Mouse (Mus musculus): Measurements from ENCODE around the gene Lrp2. TPM values are rescaled to one million over a fixed set of nuclear protein-coding genes. Genes with fewer than 3 reads are reported as not detected.

Gene Lrp2
- polyA plus RNA-seq (2015; fragmentation: Nextera tagmentation; extraction: Ambion mirVana) = 0.98 and 1.3 TPM in 2 replicates

DNA sequence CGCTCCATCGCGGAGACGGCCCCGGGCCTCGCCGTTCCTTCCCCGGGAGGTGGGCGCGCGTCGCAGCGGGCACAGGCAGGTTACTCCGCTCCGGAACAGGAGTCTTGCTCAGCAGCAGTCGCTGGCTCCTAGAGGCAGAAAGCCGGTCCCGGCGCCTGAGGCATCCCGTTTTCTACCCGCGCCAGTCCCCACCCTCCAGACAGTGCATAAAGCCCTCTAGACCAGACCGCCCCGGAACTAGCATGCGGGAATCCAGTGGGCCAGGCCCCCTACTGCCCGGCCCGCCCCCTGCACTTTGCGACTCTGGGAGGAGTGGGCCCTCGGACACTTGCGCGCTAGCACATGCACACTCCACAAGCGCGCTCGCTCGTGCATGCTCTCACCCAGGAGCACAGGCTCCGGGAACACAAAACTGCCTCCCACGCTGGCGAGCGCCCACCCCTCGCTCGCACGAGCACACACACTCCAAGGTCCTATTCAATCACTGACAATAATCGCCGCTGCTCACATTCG lies at the start of gene Lrp2:
Gene Lrp2, minus strand, starts transcription at position 180 of the 513 bp plus-strand sequence.
- peak within 1 kb of the TSS; percentile 71 for H3K27ac ChIP-seq
- under 1% methylated on average over 45 of the region's 45 CpGs for WGBS
- peaks cover 66% of the 10 kb centered on the region for H3K27me3 ChIP-seq

GRCm38 (mm10) chr2:69635064-69635701 lies 49.3 kb upstream of the Lrp2 start:
- Histone ChIP-seq H3K36me3 (no peaks in the 10 kb centered on the region), H3K9me3 (no peaks in the 10 kb centered on the region), H3K4me2 (peak overlapping the region; percentile 44), H3K4me3 (peak overlapping the region; percentile 27), H3K4me1 (replicated peaks) (0 out of 2 replicates have a peak, but pooled peaks cover 2% of the 10 kb centered on the region), H3K9ac (no peak overlapping the region), H3K27me3 (no peaks in the 10 kb centered on the region), H3K27ac (no peak overlapping the region)
- ATAC-seq (ENCODE audit: low FRiP score) = no peak
- WGBS = 8% methylated on average over 11 of the region's 11 CpGs

More for the DNA sequence above, at the start of gene Lrp2:
- Histone ChIP-seq H3K4me1 (replicated peaks) (peaks cover 37% of the 10 kb centered on the region), H3K4me3 (peak within 1 kb of the TSS; percentile 74), H3K4me2 (peak within 1 kb of the TSS; percentile 98), H3K36me3 (no peaks in the 10 kb centered on the region), H3K9me3 (no peaks in the 10 kb centered on the region), H3K9ac (peak within 1 kb of the TSS; percentile 77)
- peak; percentile 82 for ATAC-seq (ENCODE audit: low FRiP score)

DNA sequence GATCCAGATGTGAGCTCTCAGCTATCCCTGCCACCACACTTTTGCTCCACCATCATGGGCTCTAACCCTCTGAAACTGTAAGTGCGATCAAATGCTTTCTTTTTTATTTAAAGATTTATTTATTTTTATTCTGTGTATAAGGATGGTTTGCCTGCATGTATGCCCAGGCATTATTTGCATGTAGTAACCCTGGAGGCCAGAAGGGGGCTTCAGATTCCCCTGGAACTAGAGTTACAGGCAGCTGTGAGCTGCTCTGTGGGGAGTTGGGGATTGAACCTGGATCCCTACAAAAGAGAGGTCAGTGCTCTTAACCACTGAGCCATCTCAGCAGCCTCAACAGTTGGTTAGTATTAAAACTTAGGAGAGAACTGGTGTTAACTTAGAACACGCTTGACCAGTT lies 45.6 kb upstream of the Lrp2 start:
- H3K4me2 ChIP-seq = no peak overlapping the region

DNA sequence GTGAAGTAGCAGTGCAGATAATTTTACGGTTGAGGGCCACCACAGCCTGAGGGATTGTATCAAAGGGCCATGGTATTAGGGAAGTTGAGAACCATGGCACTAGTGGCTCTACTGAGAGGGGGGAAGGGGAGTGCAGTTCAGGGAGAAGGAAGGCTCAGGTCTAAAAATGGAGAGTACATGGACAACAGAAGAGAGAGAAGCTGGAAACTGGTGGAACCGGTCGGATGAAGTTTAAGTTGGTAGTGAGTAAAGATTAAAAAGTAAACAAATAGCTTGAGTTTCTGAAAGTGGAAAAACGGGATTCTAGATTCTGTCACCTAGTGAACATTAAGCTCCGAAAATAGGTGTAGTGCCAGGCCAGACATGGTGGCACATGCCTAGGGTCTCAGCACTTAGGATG lies 44.9 kb upstream of the Lrp2 start:
- Histone ChIP-seq H3K27ac (no peak overlapping the region), H3K27me3 (no peaks in the 10 kb centered on the region), H3K9ac (no peak overlapping the region), H3K9me3 (no peaks in the 10 kb centered on the region), H3K36me3 (no peaks in the 10 kb centered on the region), H3K4me2 (no peak overlapping the region), H3K4me1 (replicated peaks) (peaks cover 5% of the 10 kb centered on the region; the same call in 1 of the 2 replicates), H3K4me3 (no peak overlapping the region)
- no peak for ATAC-seq (ENCODE audit: low FRiP score)
- 92% methylated on average over 5 of the region's 5 CpGs for WGBS

More for the DNA sequence above, 45.6 kb upstream of the Lrp2 start:
- Histone ChIP-seq H3K27ac (no peak overlapping the region), H3K4me3 (no peak overlapping the region), H3K36me3 (no peaks in the 10 kb centered on the region), H3K27me3 (no peaks in the 10 kb centered on the region), H3K9ac (no peak overlapping the region), H3K9me3 (no peaks in the 10 kb centered on the region), H3K4me1 (replicated peaks) (peaks cover 5% of the 10 kb centered on the region; the same call in 1 of the 2 replicates)
- 84% methylated on average over 2 of the region's 2 CpGs for WGBS
- no peak for ATAC-seq (ENCODE audit: low FRiP score)

DNA sequence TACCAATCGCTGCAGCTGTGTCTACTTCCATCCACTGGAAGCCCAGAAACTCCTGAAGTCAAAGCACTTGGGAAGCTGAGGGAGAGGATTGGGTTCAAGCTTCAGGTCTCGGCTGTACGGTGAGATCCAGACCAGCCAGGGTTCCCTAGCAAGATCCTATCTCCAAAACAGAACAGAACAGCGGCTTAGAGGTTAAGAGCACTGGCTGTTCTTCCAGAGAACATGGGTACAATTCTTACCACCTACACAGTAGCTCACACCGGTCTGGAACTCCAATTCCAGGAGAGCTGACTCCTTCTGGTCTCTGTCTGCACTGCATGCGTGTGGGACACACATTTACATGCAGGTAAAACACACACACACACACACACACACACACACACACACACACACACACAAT lies 44.0 kb upstream of the Lrp2 start:
- Histone ChIP-seq H3K4me2 (no peak overlapping the region), H3K9me3 (no peaks in the 10 kb centered on the region), H3K4me3 (no peak overlapping the region), H3K36me3 (no peaks in the 10 kb centered on the region), H3K27ac (no peak overlapping the region), H3K27me3 (no peaks in the 10 kb centered on the region), H3K4me1 (replicated peaks) (peaks cover 5% of the 10 kb centered on the region; the same call in 1 of the 2 replicates), H3K9ac (no peak overlapping the region)
- WGBS = 91% methylated on average over 6 of the region's 6 CpGs
- no peak for ATAC-seq (ENCODE audit: low FRiP score)

- Histone ChIP-seq H3K36me3 (no peaks in the 10 kb centered on the region), H3K9me3 (no peaks in the 10 kb centered on the region), H3K27ac (no peak overlapping the region), H3K4me3 (no peak overlapping the region), H3K27me3 (no peaks in the 10 kb centered on the region), H3K9ac (no peak overlapping the region), H3K4me2 (0 out of 2 replicates have a peak overlapping the region, but pooled peaks have one; percentile 17), H3K4me1 (replicated peaks) (peaks cover 5% of the 10 kb centered on the region; the same call in 1 of the 2 replicates)
- ATAC-seq (ENCODE audit: low FRiP score) = no peak
- 68% methylated on average over 17 of the region's 17 CpGs for WGBS
Measured at GRCm38 (mm10) chr2:69629215-69629614, 43.4 kb upstream of the Lrp2 start.

DNA sequence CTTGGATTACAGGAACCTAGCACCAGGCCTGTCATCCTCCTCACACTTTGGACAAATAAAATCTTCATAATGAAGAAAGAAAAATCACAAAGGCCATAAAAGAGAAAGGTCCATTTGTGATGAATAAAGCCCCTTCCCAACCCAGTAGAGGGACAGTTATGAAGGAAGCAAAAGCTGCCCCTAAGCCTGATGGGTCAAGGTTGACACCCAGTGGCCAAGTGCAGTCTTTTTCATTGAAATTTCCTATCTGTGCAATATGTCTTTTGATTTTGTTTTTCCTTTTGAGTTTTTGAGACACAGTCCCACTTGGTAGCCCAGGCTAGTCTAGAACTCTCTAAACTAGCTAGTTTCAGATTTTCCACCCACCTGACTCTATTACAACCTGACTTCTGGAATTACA lies 33.4 kb upstream of the Lrp2 start:
- H3K9ac ChIP-seq = no peak overlapping the region
- no peak overlapping the region for H3K27ac ChIP-seq
- no peak for ATAC-seq (ENCODE audit: low FRiP score)
- H3K27me3 ChIP-seq = no peaks in the 10 kb centered on the region
- H3K36me3 ChIP-seq = no peaks in the 10 kb centered on the region
- no peaks in the 10 kb centered on the region for H3K4me1 ChIP-seq (replicated peaks)
- no peaks in the 10 kb centered on the region for H3K9me3 ChIP-seq
- no peak overlapping the region for H3K4me2 ChIP-seq
- no peak overlapping the region for H3K4me3 ChIP-seq

- H3K4me2 ChIP-seq = no peak overlapping the region
- no peak overlapping the region for H3K9ac ChIP-seq
- no peak for ATAC-seq (ENCODE audit: low FRiP score)
- H3K9me3 ChIP-seq = no peaks in the 10 kb centered on the region
- no peak overlapping the region for H3K4me3 ChIP-seq
- H3K27me3 ChIP-seq = no peaks in the 10 kb centered on the region
- no peak overlapping the region for H3K27ac ChIP-seq
- H3K4me1 ChIP-seq (replicated peaks) = no peaks in the 10 kb centered on the region
- H3K36me3 ChIP-seq = no peaks in the 10 kb centered on the region
Measured at GRCm38 (mm10) chr2:69618336-69618735, 32.5 kb upstream of the Lrp2 start.

DNA sequence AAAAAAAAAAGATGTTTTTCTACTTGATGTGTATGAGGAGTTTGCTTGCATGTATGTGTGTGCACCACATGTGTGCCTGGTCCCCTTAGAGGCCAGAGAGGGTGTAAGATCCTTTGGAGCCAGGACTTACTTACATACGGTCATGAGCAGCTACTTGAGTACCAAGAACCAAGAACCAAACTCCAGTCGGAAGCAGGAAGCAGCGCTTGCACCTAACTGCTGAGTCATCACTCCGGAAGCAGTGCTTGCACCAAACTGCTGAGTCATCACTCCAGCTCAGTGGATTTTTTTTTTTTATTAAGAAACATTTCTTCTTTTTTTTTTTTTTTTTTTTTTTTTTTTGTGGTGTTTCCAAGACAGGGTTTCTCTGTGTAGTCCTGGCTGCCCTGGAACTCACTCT lies 27.4 kb upstream of the Lrp2 start:
- Histone ChIP-seq H3K36me3 (no peaks in the 10 kb centered on the region), H3K4me3 (no peak overlapping the region), H3K9me3 (no peaks in the 10 kb centered on the region), H3K4me2 (no peak overlapping the region), H3K4me1 (replicated peaks) (peaks cover 7% of the 10 kb centered on the region; the same call in 1 of the 2 replicates), H3K27me3 (no peaks in the 10 kb centered on the region), H3K27ac (no peak overlapping the region), H3K9ac (no peak overlapping the region)
- WGBS = 75% methylated on average over 4 of the region's 4 CpGs
- no peak for ATAC-seq (ENCODE audit: low FRiP score)

GRCm38 (mm10) chr2:69612716-69613115 lies 26.9 kb upstream of the Lrp2 start:
- peaks cover 7% of the 10 kb centered on the region; the same call in 1 of the 2 replicates for H3K4me1 ChIP-seq (replicated peaks)
- no peaks in the 10 kb centered on the region for H3K36me3 ChIP-seq
- no peak overlapping the region for H3K9ac ChIP-seq
- 66% methylated on average over 9 of the region's 9 CpGs for WGBS
- no peak overlapping the region for H3K4me2 ChIP-seq
- H3K27ac ChIP-seq = no peak overlapping the region
- H3K9me3 ChIP-seq = no peaks in the 10 kb centered on the region
- H3K27me3 ChIP-seq = no peaks in the 10 kb centered on the region
- H3K4me3 ChIP-seq = no peak overlapping the region
- ATAC-seq (ENCODE audit: low FRiP score) = no peak

DNA sequence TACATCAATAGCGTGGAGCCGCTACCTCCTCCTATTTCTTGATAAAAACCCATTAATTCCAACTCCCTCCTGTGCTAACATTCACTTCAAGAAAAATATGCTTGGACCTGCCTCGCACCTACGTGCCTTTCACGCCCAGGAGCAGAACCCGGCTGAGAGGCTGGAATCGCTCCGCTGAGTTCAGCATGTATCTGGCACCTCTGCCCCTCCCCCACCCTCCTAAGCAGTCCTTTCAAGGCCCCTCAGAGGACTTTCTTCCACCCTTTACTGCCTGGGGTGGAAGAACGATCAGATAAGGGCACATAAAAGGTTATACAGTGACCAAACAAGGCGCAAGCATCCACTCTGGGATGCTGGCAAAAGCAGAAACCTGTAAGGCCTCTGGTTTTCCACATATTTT lies 26.4 kb upstream of the Lrp2 start:
- no peak overlapping the region for H3K4me2 ChIP-seq
- H3K36me3 ChIP-seq = no peaks in the 10 kb centered on the region
- no peak for ATAC-seq (ENCODE audit: low FRiP score)
- H3K4me3 ChIP-seq = no peak overlapping the region
- no peak overlapping the region for H3K27ac ChIP-seq
- peaks cover 7% of the 10 kb centered on the region; the same call in 1 of the 2 replicates for H3K4me1 ChIP-seq (replicated peaks)
- WGBS = 19% methylated on average over 10 of the region's 10 CpGs
- H3K27me3 ChIP-seq = no peaks in the 10 kb centered on the region
- H3K9me3 ChIP-seq = no peaks in the 10 kb centered on the region
- H3K9ac ChIP-seq = no peak overlapping the region

GRCm38 (mm10) chr2:69606621-69607020 lies 20.8 kb upstream of the Lrp2 start:
- Histone ChIP-seq H3K9ac (no peak overlapping the region), H3K4me1 (replicated peaks) (no peaks in the 10 kb centered on the region), H3K9me3 (no peaks in the 10 kb centered on the region), H3K4me2 (no peak overlapping the region), H3K36me3 (no peaks in the 10 kb centered on the region), H3K4me3 (no peak overlapping the region), H3K27me3 (no peaks in the 10 kb centered on the region), H3K27ac (no peak overlapping the region)
- 93% methylated on average over 3 of the region's 3 CpGs for WGBS
- ATAC-seq (ENCODE audit: low FRiP score) = no peak
